Mouse (Mus musculus) cerebellum, adult 2 months (tissue): ENCODE data around the gene Dlgap1.

Source experiments
- CTCF ChIP-seq: fragments of 200-500 bp; IDR thresholded peaks from 2 replicates; pipeline ENCODE4 v1.5.1; 2011; ENCODE audit warnings: low read depth, mild to moderate bottlenecking, control low read depth, low read length, moderate library complexity, borderline replicate concordance; ENCODE audit not compliant: insufficient read depth
- POLR2A ChIP-seq: fragments of 200-500 bp; IDR thresholded peaks from 2 replicates; pipeline ENCODE4 v1.6.1; 2011; ENCODE audit warnings: low read length, control low read depth, borderline replicate concordance; ENCODE audit not compliant: insufficient read depth

DNA sequence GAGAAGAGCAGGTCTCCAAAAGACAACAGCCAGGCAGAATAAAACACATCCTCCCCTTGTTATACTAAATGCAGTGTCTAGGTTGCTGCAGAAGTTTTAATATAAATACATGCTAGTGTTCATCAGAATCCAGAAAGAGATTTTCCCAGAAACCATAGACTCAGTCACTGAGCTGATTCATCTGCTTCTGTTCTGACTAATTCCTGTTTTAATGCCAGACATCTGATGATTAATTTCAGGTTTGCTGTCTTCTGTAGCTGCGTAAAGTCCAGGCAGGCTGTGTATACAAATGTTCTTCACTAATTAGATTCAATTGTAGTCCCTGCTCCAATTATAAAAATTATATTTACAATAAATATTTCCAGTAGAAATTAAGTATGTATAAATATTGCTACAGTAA lies 419.6 kb downstream of the Dlgap1 start:
- TF ChIP-seq CTCF (no peak), POLR2A (no peak)
